ENCODE assay signal across 26 mouse cellular contexts in the genomic region with DNA sequence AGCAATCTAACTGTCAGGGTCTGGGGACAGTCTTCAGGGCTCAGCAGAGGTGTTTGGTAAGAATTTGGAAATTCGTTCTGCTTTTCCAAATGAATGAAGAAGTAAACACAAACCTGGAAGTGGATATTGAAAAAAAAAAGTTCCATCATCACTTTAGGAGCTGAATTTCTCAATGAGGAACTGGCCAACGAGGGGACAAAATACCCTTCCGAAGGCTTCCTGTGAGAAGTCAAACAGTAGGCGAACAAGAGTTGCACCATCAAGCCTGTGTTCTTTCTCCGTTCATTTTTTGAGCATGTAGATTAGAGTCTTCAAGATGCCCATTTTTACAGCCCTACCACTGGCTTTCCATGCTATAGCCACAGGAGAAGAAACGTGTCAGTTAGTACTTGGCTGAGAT.
A peak's percentile ranks its signal among the peaks of the same experiment; 100 is the strongest.
DNase-seq lines count a peak whose midpoint lies in the region; ATAC-seq and TF ChIP-seq lines count a peak whose summit lies in the region.
"Had no signal": no experiment of that assay in that cellular context is flagged by ENCODE, and none has a peak within 500 bp of the region (broad histone marks: within the 10 kb centered on the region; RNA-seq: fewer than 3 reads in every experiment).

No protein-coding gene starts in this region.

- TF ChIP-seq POLR2A in liver, adult 2 months (IDR thresholded peaks at IDR 0.05; ENCODE audit: extremely low read depth, insufficient read depth, low read length): no peak

- no peak overlapping the region for H3K4me3 ChIP-seq in liver, adult 2 months (ENCODE audit: insufficient read depth, low read depth, low read length)
- no peak overlapping the region for H3K4me3 ChIP-seq in liver, embryonic 12.5 days
- H3K4me3 ChIP-seq: embryonic facial prominence, embryonic 12.5 days; embryonic facial prominence, embryonic 15.5 days; forebrain, embryonic 12.5 days; forebrain, embryonic 15.5 days; hindbrain, embryonic 10.5 days; hindbrain, embryonic 13.5 days had no signal

- H3K27ac ChIP-seq in liver, adult 2 months (replicated peaks; ENCODE audit: insufficient read depth, low read depth, low read length): no peak overlapping the region
- no peak overlapping the region for H3K27ac ChIP-seq in liver, embryonic 12.5 days
- H3K27ac ChIP-seq: embryonic facial prominence, embryonic 12.5 days; embryonic facial prominence, embryonic 15.5 days; forebrain, embryonic 12.5 days; forebrain, embryonic 15.5 days; hindbrain, embryonic 10.5 days; hindbrain, embryonic 13.5 days had no signal

- H3K4me2 ChIP-seq in liver, embryonic 12.5 days: no peak overlapping the region
- H3K4me2 ChIP-seq: embryonic facial prominence, embryonic 12.5 days; embryonic facial prominence, embryonic 15.5 days; forebrain, embryonic 12.5 days; forebrain, embryonic 15.5 days; heart, embryonic 11.5 days; hindbrain, embryonic 13.5 days had no signal

- no peaks in the 10 kb centered on the region for H3K9me3 ChIP-seq in liver, embryonic 12.5 days (replicated peaks)
- H3K9me3 ChIP-seq: embryonic facial prominence, embryonic 15.5 days; forebrain, embryonic 12.5 days; forebrain, embryonic 15.5 days; G1E; hindbrain, embryonic 10.5 days had no signal

- TF ChIP-seq CTCF in liver, adult 2 months (IDR thresholded peaks at IDR 0.05; ENCODE audit: low read depth, low read length): no peak

- peak; percentile 41 for DNase-seq in liver, adult 2 months (ENCODE audit: extremely low read depth, low read depth, low spot score)
- no peak for DNase-seq in embryo, embryonic 10.5 days (ENCODE audit: low spot score)
- no peak for DNase-seq in ovary, adult 18-20 months (ENCODE audit: low spot score)
- DNase-seq in cerebellum, postnatal 4 days (ENCODE audit: low spot score in 2 of 2): no peak
- DNase-seq: adrenal gland, adult 2 months; adrenal gland, postnatal 14 days; B cell, adult 2 months; cerebellum, adult 11-12 months; cerebellum, adult 8-10 months; cerebellum, postnatal 10 days; cerebellum, postnatal 36 days; gastrocnemius, postnatal 25 days had no signal

- WGBS in liver, adult 2 months: 92% methylated on average over 6 of the region's 6 CpGs
- WGBS in liver, embryonic 12.5 days (ENCODE audit: insufficient replicate concordance): 66% methylated on average over 6 of the region's 6 CpGs

- H3K36me3 ChIP-seq in liver, adult 2 months (ENCODE audit: control insufficient read depth, insufficient read depth, low read length): no peaks in the 10 kb centered on the region
- no peaks in the 10 kb centered on the region for H3K36me3 ChIP-seq in liver, embryonic 12.5 days
- H3K36me3 ChIP-seq: embryonic facial prominence, embryonic 12.5 days; embryonic facial prominence, embryonic 15.5 days; forebrain, embryonic 12.5 days; forebrain, embryonic 15.5 days; G1E; hindbrain, embryonic 10.5 days; hindbrain, embryonic 13.5 days had no signal

- no peak for ATAC-seq in liver, embryonic 12.5 days
- peak; percentile 56 for ATAC-seq in granulocyte monocyte progenitor cell, adult 5-6 weeks (replicated peaks; ENCODE audit: poor library complexity, severe bottlenecking)
- ATAC-seq in megakaryocyte progenitor cell, adult 5-6 weeks (replicated peaks; ENCODE audit: poor library complexity): peak; percentile 54
- ATAC-seq: forebrain, embryonic 15.5 days; hindbrain, embryonic 16.5 days; Patski had no signal

- no peak overlapping the region for H3K9ac ChIP-seq in liver, adult 2 months (ENCODE audit: low read depth, low read length)
- H3K9ac ChIP-seq in liver, embryonic 12.5 days: no peak overlapping the region
- H3K9ac ChIP-seq: embryonic facial prominence, embryonic 12.5 days; embryonic facial prominence, embryonic 15.5 days; forebrain, embryonic 12.5 days; forebrain, embryonic 15.5 days; hindbrain, embryonic 13.5 days had no signal

- no peaks in the 10 kb centered on the region for H3K27me3 ChIP-seq in liver, adult 2 months (ENCODE audit: control insufficient read depth, insufficient read depth, low read length)
- no peaks in the 10 kb centered on the region for H3K27me3 ChIP-seq in liver, embryonic 12.5 days (replicated peaks)
- H3K27me3 ChIP-seq: CH12.LX; embryonic facial prominence, embryonic 12.5 days; embryonic facial prominence, embryonic 15.5 days; forebrain, embryonic 12.5 days; forebrain, embryonic 15.5 days; hindbrain, embryonic 13.5 days; Patski had no signal

- H3K4me1 ChIP-seq in liver, adult 2 months (ENCODE audit: control insufficient read depth, insufficient read depth, low read length): no peaks in the 10 kb centered on the region
- H3K4me1 ChIP-seq in liver, embryonic 12.5 days: no peaks in the 10 kb centered on the region
- H3K4me1 ChIP-seq: embryonic facial prominence, embryonic 12.5 days; embryonic facial prominence, embryonic 15.5 days; forebrain, embryonic 12.5 days; forebrain, embryonic 15.5 days; hindbrain, embryonic 10.5 days; hindbrain, embryonic 13.5 days had no signal

- no peaks in the 10 kb centered on the region for H3K79me2 ChIP-seq in liver, adult 2 months (ENCODE audit: control insufficient read depth, insufficient read depth, low read length)
